Mouse (Mus musculus) spleen, embryonic (tissue): ENCODE results near the gene Pdf.

ENCODE experiments used
- CTCF ChIA-PET: fragments of 350-600 bp; sonication (Branson Sonifier 250); formaldehyde crosslinking; loops from one replicate; lab custom pipeline; 2022; lab: Charles Lee

Pdf gene

DNA sequence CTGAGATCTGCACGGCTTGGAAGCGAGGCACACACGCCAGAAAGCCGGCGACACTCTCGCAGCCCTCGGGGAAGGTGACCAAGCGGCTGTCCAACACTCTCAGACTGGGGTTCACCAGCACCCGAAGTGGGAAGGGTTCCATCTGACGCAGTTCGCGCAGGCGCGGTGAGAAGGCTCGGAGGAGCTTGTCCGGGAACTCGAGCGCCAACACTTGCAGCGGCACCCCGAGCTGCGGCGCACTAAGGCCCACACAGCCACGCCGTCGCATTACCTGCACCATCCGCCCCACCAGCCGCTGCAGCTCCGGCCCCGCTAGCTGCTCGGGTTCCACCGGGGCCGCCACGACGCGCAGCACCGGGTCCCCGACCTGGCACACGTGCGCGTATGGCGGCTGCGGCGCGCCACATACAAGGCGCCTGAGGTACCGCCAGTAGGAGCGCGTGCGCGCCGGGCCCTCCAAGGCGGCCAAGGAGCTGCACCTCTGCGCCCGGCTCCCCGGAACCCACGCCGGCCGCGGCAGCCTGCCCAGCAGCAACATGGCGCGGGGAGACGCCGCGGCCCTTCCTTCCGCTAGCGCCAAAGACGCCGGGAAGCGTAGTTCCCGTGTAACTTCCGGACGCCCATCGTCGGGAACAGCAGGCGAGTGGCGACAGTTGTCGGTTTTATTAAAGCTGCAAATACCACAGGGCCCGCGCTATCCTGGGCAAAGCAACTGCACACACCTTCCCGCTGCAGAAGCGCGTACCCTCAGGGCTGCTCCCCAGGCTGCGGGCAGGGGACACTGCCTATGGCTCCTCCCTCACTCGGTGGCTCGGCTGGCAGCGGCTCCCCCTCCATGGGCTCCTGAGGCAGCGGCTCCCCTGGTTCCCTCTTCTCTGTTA is at the start of gene Pdf:
Gene Pdf (minus strand): TSS at position 554 of the 881 bp plus-strand sequence.
- CTCF ChIA-PET: interaction anchor here (1.1 kb wide), 1 partner anchor 9 kb away, joined by 3 read pairs; no protein-coding TSS in a partner anchor

DNA sequence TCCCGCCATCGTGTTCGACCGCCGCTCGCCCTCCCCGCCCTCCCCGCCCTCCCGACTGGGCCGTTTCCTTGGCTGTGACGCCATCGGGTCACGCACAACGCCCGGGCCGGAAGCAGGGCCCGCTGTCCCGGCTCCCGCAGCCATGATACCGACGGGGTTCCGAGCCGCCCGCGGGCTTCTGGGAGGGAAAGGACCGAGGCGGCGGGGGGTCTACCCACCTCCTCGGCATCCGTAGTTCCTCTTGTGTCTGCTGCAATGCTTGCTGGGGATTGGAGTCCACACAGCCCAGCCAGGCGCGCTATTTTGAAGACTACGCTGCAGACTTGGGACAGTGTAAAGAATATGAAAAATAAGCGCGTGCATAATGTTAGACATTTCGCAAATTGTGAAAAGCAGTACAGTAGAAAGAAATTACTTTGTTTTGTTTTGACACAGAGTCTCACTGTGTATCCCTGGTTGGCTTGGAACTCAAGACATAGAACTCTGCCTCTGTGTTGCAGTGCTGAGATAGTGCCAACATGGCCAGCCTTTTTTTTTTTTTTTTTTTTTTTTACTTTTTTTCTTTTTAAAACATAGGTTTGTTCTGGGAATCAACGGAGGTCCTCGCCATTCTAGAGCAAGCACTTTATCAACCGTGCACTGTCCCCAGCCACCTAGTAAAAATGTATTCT is 48.1 kb upstream of the Pdf start, which contains the start of gene Terf2:
Gene Terf2 (minus strand): TSS at position 182 of the 671 bp plus-strand sequence.
- CTCF ChIA-PET: no interaction called here

DNA sequence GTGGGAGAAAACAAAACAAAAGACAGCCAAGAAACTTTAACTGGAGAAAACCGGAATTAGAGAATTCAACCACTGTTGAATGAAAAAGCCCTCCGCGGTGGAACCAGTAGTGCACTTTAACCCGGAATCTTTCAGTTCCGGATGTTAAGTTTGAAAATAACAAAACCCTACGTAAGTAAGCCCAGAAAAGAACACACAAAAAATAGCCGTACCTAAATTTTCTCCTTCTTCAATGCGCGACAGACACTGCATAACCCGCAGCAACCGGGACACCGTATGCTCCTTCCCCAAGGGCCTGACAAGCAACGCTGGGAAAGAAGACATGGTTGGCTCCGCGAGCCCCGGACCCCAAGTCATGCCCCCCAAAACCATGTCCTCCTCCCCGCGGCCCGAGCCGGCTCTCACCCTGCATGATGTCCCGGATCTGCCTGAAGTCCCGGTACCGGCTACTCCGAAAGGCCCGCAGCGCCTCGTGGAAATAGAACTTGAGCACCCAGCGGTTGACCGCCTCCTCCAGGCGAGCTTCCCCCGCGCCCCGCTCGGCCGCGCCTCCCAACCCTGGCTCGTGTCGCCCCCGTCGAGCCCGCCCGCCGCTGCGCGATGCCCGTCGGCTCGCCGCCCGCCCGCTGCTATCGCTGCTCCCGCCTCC is 47.4 kb upstream of the Pdf start:
- CTCF ChIA-PET: no interaction called here

GRCm38 (mm10) chr8:107090531-107090930 is 42.1 kb upstream of the Pdf start:
- CTCF ChIA-PET: interaction anchor here (0.6 kb wide), 1 partner anchor 77 kb away, joined by 5 read pairs; no protein-coding TSS in a partner anchor

DNA sequence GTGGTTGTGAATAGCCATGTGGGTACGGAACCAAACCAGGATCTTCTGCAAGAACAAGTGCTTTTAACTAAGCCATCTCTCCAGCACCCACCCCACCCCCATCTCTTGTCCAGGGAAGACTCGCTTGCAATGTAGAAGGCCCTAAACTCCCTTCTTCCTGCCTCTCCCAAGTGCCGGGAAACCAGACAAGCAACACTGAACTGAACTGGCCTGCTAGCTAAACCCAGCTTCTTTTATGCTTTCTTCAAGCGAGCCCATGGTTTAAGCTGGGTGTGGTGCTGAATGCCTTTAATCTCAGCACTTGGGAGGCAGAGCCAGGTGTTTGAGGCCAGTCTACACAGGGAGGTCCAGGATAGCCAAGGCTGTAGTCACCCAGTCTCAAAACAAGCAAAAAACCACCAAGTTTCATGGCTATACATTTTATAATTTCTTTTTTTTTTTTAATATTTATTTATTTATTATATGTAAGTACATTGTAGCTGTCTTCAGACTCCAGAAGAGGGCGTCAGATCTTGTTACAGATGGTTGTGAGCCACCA is 40.2 kb upstream of the Pdf start:
- CTCF ChIA-PET: no interaction called here

GRCm38 (mm10) chr8:107086018-107086417 is 37.6 kb upstream of the Pdf start:
- CTCF ChIA-PET: interaction anchor here (0.7 kb wide), 1 partner anchor 668 kb away, joined by 3 read pairs; no protein-coding TSS in a partner anchor

- CTCF ChIA-PET: no interaction called here
Observed at GRCm38 (mm10) chr8:107085358-107085757, 36.9 kb upstream of the Pdf start.

DNA sequence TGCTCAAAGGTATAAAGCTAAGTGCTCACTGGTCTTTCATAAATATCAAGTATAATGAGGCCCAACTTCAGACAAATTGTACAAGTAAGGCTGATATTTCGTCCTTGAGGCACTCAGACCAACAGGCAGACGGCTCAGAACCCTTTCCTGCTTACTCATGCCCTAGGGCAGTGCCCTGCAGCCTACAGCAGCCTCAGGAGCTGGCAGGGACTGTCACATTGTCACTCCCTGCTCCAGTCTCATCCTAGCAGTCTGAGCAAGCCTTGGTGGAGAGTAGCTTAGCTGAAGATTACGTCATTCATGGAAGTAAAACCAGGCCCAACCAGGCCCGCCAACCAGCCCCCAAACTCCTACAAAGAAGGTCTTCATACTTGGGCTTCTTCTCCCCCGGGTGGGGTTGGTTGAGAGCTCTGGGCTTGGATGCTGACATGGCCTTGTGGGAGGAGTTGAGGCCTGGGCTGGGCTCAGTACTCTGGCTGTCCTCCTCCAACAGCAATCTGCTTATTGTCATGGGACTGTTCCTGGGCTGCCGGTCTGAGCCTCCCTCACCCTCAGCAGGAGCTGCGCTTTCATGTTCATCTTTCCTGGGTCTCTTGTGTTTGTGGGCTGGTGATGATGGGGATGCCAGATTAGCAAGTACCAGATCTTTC is 27.9 kb upstream of the Pdf start:
- CTCF ChIA-PET: no interaction called here

DNA sequence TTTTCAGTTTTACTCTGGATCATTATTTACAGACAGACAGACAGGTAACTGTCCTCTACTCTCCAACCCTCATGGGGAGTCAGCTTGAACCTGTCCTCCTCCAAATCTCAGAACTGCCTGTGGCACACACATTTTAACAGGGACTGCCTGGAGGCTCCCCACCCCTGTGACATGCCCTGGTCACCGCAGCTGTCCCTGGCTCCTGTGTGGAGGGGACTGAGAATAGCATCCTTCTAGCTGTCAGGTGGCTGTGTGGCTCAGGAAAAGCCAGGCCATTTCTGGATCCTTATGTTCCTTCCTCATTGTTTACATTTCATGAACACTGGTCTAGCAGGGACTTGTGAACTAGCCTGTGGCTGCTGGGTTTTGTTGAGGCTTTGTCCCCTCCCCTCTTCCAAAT is 25.7 kb upstream of the Pdf start:
- CTCF ChIA-PET: no interaction called here

GRCm38 (mm10) chr8:107073706-107074105 is 25.3 kb upstream of the Pdf start:
- CTCF ChIA-PET: interaction anchor here (0.6 kb wide), 1 partner anchor 345 kb away, joined by 5 read pairs; no protein-coding TSS in a partner anchor

DNA sequence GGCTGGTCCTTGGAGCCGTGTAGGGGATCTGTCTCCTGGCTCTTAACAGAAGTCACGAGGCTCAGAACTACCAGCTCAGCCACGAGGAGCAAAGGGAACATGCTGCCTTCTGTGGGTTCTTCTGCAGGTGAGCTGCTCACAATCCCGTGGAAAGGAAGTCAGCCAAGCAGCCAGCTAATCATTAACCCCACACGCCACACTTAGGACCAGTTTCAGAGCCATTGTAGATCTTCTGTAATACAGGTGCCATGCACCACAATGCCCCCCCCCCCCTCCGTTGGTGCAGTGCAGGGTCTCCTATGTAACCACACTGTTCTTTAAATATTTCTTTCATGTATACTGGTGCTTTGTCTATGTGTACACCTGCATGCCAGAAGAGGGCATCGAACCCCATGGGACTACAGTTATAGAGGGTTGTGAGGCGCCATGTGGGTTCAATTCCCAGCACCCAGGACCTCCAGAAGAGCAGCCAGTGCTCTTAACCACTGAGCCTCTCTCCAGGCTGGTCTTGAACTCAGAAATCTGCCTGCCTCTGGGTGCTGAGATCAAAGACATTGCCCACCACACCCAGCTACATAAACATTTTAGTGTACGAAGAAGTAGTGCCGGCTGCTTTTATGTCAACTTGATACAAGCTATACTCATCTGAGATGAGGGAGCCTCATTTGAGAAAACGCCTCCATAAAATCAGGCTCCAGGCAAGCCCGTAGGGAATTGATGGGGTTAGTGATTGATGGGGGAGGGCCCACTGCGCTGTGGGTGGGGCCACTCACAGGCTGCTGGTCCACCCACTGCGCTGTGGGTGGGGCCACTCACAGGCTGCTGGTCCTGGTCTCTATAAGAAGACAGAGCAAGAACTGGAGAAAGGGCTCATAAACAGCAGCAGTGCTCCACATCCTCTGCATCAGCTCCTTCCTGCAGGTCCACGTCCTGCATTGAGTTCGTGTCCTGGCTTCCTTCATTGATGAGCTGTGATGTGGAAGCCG is 17.4 kb upstream of the Pdf start, which contains the start of gene Tmed6:
Gene Tmed6 (minus strand): TSS at position 134 of the 986 bp plus-strand sequence.
- CTCF ChIA-PET: interaction anchor here (0.6 to 0.7 kb wide), 4 partner anchors 8 to 659 kb away, joined by 3 to 7 read pairs (median 3); no protein-coding TSS in a partner anchor

GRCm38 (mm10) chr8:107062613-107063012 is 14.2 kb upstream of the Pdf start:
- CTCF ChIA-PET: no interaction called here

- CTCF ChIA-PET: no interaction called here
Observed at GRCm38 (mm10) chr8:107056973-107057369, 8.6 kb upstream of the Pdf start.

DNA sequence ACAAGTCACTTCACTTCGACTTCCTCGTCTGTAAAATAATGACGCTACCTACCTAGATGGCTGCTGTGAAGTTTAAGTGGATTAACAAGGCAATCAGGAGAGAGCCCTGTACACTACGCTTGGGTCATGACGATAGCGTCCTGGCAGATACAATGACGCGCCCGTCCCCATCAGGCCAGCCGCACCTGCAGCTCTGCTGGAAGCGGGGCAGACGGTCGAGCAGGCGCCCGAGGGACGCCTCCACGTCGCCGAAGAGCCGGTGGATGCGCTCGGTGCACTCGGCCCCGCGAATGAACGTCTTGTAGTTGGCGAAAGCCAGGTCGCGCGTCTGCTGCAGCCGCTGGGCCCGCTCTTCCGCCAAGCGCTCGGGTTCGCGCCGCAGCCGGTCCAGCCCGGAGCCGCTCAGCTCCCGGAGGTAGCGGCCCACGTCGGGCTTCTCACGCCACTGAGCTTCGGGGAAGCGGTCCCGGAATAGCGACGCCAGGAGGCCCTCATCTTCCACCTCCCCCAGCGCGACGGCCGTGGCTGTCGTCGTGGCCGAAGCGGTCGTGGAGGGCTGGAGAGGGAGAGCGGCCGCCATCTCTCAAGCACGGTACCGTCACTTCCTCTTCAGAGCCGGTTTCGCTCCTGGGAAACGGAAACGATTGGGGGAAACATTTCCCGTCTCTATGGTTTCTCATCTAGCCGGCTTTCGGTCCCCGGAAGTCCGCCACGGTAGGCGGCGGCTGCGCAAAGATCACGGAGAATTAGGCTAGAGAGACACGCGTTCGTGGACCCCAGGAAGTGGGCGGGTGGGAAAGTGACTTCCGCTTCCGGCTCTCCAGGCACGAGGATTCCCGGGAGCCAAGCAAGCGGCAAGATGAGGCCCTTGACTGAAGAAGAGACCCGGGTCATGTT is 7.9 kb upstream of the Pdf start, which contains the start of the genes Cog8 and Nip7:
Gene Cog8 (minus strand): TSS at position 614 of the 897 bp plus-strand sequence.
Gene Nip7 (plus strand): TSS at position 802 of the 897 bp plus-strand sequence.
- CTCF ChIA-PET: no interaction called here

GRCm38 (mm10) chr8:107052046-107052445 is 3.6 kb upstream of the Pdf start:
- CTCF ChIA-PET: no interaction called here

DNA sequence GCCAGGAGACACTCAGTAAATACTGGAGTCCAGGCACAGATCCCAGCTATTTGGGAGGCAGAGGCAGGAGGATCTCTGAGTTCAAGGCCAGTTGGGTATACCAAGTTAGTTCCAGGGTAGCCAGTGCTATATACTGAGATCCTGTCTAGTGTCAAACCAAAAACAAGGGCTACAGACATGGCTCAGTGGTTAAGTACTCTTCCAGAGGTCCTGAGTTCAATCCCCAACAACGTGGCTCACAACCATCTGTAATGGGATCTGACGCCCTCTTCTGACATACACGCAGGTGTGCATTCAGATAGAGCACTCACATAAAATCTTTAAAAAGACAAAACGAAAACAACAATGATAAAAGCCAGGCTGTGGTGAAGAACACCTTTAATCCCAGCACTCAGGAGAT is 1.1 kb upstream of the Pdf start:
- CTCF ChIA-PET: interaction anchor here (0.7 kb wide), 1 partner anchor 157 kb away, joined by 6 read pairs; no protein-coding TSS in a partner anchor

DNA sequence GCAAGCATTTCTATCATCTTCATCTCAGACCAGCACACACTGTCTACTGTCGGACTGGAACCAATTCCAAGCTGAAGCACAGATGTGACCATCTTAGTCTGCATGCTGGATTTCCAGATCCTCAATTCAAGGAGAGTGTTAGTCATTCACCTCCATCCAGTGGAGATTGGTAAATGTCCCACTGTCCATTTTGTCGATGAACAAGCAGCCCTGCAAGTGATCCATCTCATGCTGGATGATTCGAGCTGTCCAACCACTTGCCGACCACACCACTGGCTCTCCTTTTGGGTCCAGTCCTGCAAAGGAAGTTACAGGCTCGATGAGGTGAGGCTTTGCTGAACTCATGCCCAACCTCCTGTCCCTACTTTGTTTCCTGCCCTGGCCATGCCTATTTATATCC is 1.4 kb downstream of the Pdf start:
- CTCF ChIA-PET: interaction anchor here (0.6 to 1.1 kb wide), 2 partner anchors 7 to 12 kb away, joined by 3 read pairs; no protein-coding TSS in a partner anchor

GRCm38 (mm10) chr8:107045478-107045877 is 2.9 kb downstream of the Pdf start:
- CTCF ChIA-PET: interaction anchor here (0.6 kb wide), 1 partner anchor 542 kb away, joined by 9 read pairs; no protein-coding TSS in a partner anchor
